Mouse (Mus musculus): ENCODE results near the gene Myocos.

DNA sequence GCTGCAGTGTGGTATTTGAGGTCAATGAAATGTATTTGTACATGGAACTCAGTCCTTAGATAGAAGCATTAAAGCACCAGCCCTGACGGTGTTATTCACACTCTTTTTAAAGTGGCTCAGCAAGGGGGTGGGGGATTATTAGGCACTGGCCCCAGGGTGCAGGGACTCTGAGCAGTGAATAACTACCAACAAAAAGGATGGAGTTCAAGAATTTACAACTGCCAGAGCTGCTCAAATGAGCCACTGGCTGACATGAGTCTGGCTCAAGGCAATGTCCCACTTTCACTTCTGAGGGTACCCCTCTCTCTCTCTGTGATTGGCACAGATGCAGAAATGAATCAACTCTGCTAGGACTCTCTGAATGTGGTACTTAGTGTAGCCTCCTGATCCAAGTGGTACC is 49.9 kb downstream of the Myocos start:
- TF ChIP-seq CTCF (IDR thresholded peaks at IDR 0.05; ENCODE audit: borderline replicate concordance, extremely low read depth, insufficient read depth, insufficient read length) (no peak), POLR2A (IDR thresholded peaks at IDR 0.05; ENCODE audit: borderline replicate concordance, extremely low read depth, insufficient read depth, insufficient read length, poor library complexity, severe bottlenecking) (no peak)
